Mouse (Mus musculus) inflammation-experienced regulatory T-cells, adult 6 months (primary cell): ENCODE results near the gene Sec11a. TPM values are rescaled to one million over a fixed set of nuclear protein-coding genes. Genes with fewer than 3 reads are reported as not detected.
A peak's percentile ranks its signal among the peaks of the same experiment; 100 is the strongest.

Experiments used
- ATAC-seq: one replicate; pipeline ENCODE4 v1.8.0; 2017
- polyA plus RNA-seq, 3 experiments: library from polyadenylated mRNA; unstranded; fragments of 100-300 nt; shearing (Covaris generic); gene quantifications; one replicate each; pipeline ENCODE4 v1.2.1; 2017

The Sec11a gene
- 100 to 1,000 TPM; 248 to 321 (median 312) TPM for polyA plus RNA-seq

- peak; percentile 99 for ATAC-seq
Measured at GRCm38 (mm10) chr7:80947445-80948350, at the start of gene Sec11a. Gene Sec11a (minus strand): TSS chr7:80947780.

- ATAC-seq = peak; percentile 28
Measured at GRCm38 (mm10) chr7:80995266-80996146, 47.9 kb upstream of the Sec11a start.

GRCm38 (mm10) chr7:80994663-80995005 lies 47.1 kb upstream of the Sec11a start:
- no peak for ATAC-seq

GRCm38 (mm10) chr7:80993834-80994662 lies 46.5 kb upstream of the Sec11a start:
- ATAC-seq = peak; percentile 41

GRCm38 (mm10) chr7:80992980-80993833 lies 45.6 kb upstream of the Sec11a start, which contains the start of gene Zfp592:
Gene Zfp592 (plus strand): TSS chr7:80993681.
- peak; percentile 49 for ATAC-seq

GRCm38 (mm10) chr7:80992631-80992979 lies 45.0 kb upstream of the Sec11a start:
- no peak for ATAC-seq

GRCm38 (mm10) chr7:80992063-80992462 lies 44.5 kb upstream of the Sec11a start:
- no peak for ATAC-seq

- ATAC-seq = no peak
Measured at GRCm38 (mm10) chr7:80991589-80991988, 44.0 kb upstream of the Sec11a start.

GRCm38 (mm10) chr7:80990276-80990675 lies 42.7 kb upstream of the Sec11a start:
- ATAC-seq = no peak

GRCm38 (mm10) chr7:80987805-80988625 lies 40.4 kb upstream of the Sec11a start:
- no peak for ATAC-seq

- peak; percentile 81 for ATAC-seq
Measured at GRCm38 (mm10) chr7:80986458-80987187, 39.0 kb upstream of the Sec11a start.

- ATAC-seq = no peak
Measured at GRCm38 (mm10) chr7:80980566-80980965, 33.0 kb upstream of the Sec11a start.

GRCm38 (mm10) chr7:80973638-80974015 lies 26.0 kb upstream of the Sec11a start:
- ATAC-seq = peak; percentile 91

- ATAC-seq = peak; percentile 29
Measured at GRCm38 (mm10) chr7:80972920-80973637, 25.5 kb upstream of the Sec11a start.

GRCm38 (mm10) chr7:80972082-80972481 lies 24.5 kb upstream of the Sec11a start:
- ATAC-seq = no peak

GRCm38 (mm10) chr7:80971419-80971818 lies 23.8 kb upstream of the Sec11a start:
- no peak for ATAC-seq

GRCm38 (mm10) chr7:80970913-80971312 lies 23.3 kb upstream of the Sec11a start:
- no peak for ATAC-seq

GRCm38 (mm10) chr7:80962799-80963198 lies 15.2 kb upstream of the Sec11a start:
- ATAC-seq = no peak

GRCm38 (mm10) chr7:80959003-80959402 lies 11.4 kb upstream of the Sec11a start:
- no peak for ATAC-seq
